Mouse (Mus musculus): Measurements from ENCODE around the gene Zswim5. TPM values are rescaled to one million over a fixed set of nuclear protein-coding genes. Genes with fewer than 3 reads are reported as not detected.

The Zswim5 gene
- polyA plus RNA-seq, 1 experiment from 2014 or later = 10.1 TPM

GRCm38 (mm10) chr4:116993672-116994621 lies 116.8 kb downstream of the Zswim5 start, which contains the start of gene Urod:
Urod (minus strand) TSS chr4:116994413.
- Histone ChIP-seq H3K36me3 (ENCODE audit: control insufficient read depth, insufficient read depth, low read length) (no peaks in the 10 kb centered on the region; the same call in 1 of the 2 replicates), H3K4me2 (peak within 1 kb of the TSS; percentile 99), H3K9ac (ENCODE audit: low read length) (peak within 1 kb of the TSS; percentile 76), H3K4me3 (ENCODE audit: low read depth, low read length) (peak within 1 kb of the TSS; percentile 90), H3K9me3 (ENCODE audit: control insufficient read depth, low read length) (no peaks in the 10 kb centered on the region), H3K4me1 (ENCODE audit: control insufficient read depth, insufficient read depth, low read length) (peaks cover 19% of the 10 kb centered on the region), H3K27me3 (ENCODE audit: control insufficient read depth, insufficient read depth, low read length) (no peaks in the 10 kb centered on the region), H3K27ac (ENCODE audit: low read depth, low read length) (peak within 1 kb of the TSS; percentile 57)
- 2% methylated on average over 38 of the region's 38 CpGs for WGBS
- ATAC-seq (ENCODE audit: low FRiP score) = peak; percentile 91
- peak; percentile 99 for DNase-seq (ENCODE audit: low spot score, missing footprints)

GRCm38 (mm10) chr4:116995131-116995797 lies 118.1 kb downstream of the Zswim5 start, which contains the start of gene Hectd3:
Hectd3 (plus strand) TSS chr4:116995317.
- 1% methylated on average over 57 of the region's 58 CpGs for WGBS
- peak within 1 kb of the TSS; percentile 57 for H3K27ac ChIP-seq (ENCODE audit: low read depth, low read length)
- peak within 1 kb of the TSS; percentile 99 for H3K4me2 ChIP-seq
- peak within 1 kb of the TSS; percentile 76 for H3K9ac ChIP-seq (ENCODE audit: low read length)
- no peaks in the 10 kb centered on the region for H3K9me3 ChIP-seq (ENCODE audit: control insufficient read depth, low read length)
- H3K4me3 ChIP-seq (ENCODE audit: low read depth, low read length) = peak within 1 kb of the TSS; percentile 90
- no peaks in the 10 kb centered on the region; the same call in 1 of the 2 replicates for H3K36me3 ChIP-seq (ENCODE audit: control insufficient read depth, insufficient read depth, low read length)
- H3K4me1 ChIP-seq (ENCODE audit: control insufficient read depth, insufficient read depth, low read length) = peaks cover 19% of the 10 kb centered on the region
- peak; percentile 95 for DNase-seq (ENCODE audit: low spot score, missing footprints)
- no peaks in the 10 kb centered on the region for H3K27me3 ChIP-seq (ENCODE audit: control insufficient read depth, insufficient read depth, low read length)
- ATAC-seq (ENCODE audit: low FRiP score) = peak; percentile 68

GRCm38 (mm10) chr4:116995798-116996135 lies 118.6 kb downstream of the Zswim5 start:
- H3K36me3 ChIP-seq (ENCODE audit: control insufficient read depth, insufficient read depth, low read length) = no peaks in the 10 kb centered on the region
- H3K9me3 ChIP-seq (ENCODE audit: control insufficient read depth, low read length) = no peaks in the 10 kb centered on the region
- WGBS = under 1% methylated on average over 16 of the region's 16 CpGs
- DNase-seq (ENCODE audit: low spot score, missing footprints) = peak; percentile 89
- H3K4me2 ChIP-seq = peak overlapping the region; percentile 99
- peaks cover 19% of the 10 kb centered on the region for H3K4me1 ChIP-seq (ENCODE audit: control insufficient read depth, insufficient read depth, low read length)
- peak overlapping the region; percentile 90 for H3K4me3 ChIP-seq (ENCODE audit: low read depth, low read length)
- no peak for ATAC-seq (ENCODE audit: low FRiP score)
- no peaks in the 10 kb centered on the region for H3K27me3 ChIP-seq (ENCODE audit: control insufficient read depth, insufficient read depth, low read length)
- peak overlapping the region; percentile 76 for H3K9ac ChIP-seq (ENCODE audit: low read length)
- H3K27ac ChIP-seq (ENCODE audit: low read depth, low read length) = peak overlapping the region; percentile 57; the same call in 1 of the 2 replicates

GRCm38 (mm10) chr4:116999513-117000154 lies 122.5 kb downstream of the Zswim5 start:
- 91% methylated on average over 17 of the region's 17 CpGs for WGBS
- no peak for ATAC-seq (ENCODE audit: low FRiP score)
- Histone ChIP-seq H3K27ac (ENCODE audit: low read depth, low read length) (no peak overlapping the region), H3K36me3 (ENCODE audit: control insufficient read depth, insufficient read depth, low read length) (no peaks in the 10 kb centered on the region), H3K9me3 (ENCODE audit: control insufficient read depth, low read length) (no peaks in the 10 kb centered on the region), H3K9ac (ENCODE audit: low read length) (no peak overlapping the region), H3K27me3 (ENCODE audit: control insufficient read depth, insufficient read depth, low read length) (no peaks in the 10 kb centered on the region; the same call in 1 of the 2 replicates), H3K4me3 (ENCODE audit: low read depth, low read length) (no peak overlapping the region), H3K4me1 (ENCODE audit: control insufficient read depth, insufficient read depth, low read length) (peaks cover 12% of the 10 kb centered on the region), H3K4me2 (no peak overlapping the region)
- peak; percentile 59 for DNase-seq (ENCODE audit: low spot score, missing footprints)

- Histone ChIP-seq H3K36me3 (ENCODE audit: control insufficient read depth, insufficient read depth, low read length) (no peaks in the 10 kb centered on the region), H3K4me1 (ENCODE audit: control insufficient read depth, insufficient read depth, low read length) (0 out of 2 replicates have a peak, but pooled peaks cover 3% of the 10 kb centered on the region), H3K9ac (ENCODE audit: low read length) (no peak overlapping the region), H3K27ac (ENCODE audit: low read depth, low read length) (no peak overlapping the region), H3K4me3 (ENCODE audit: low read depth, low read length) (no peak overlapping the region), H3K27me3 (ENCODE audit: control insufficient read depth, insufficient read depth, low read length) (no peaks in the 10 kb centered on the region; the same call in 1 of the 2 replicates), H3K4me2 (no peak overlapping the region), H3K9me3 (ENCODE audit: control insufficient read depth, low read length) (no peaks in the 10 kb centered on the region)
- 90% methylated on average over 16 of the region's 16 CpGs for WGBS
- ATAC-seq (ENCODE audit: low FRiP score) (no peak), DNase-seq (ENCODE audit: low spot score, missing footprints) (no peak)
These were observed 124.8 kb downstream of the Zswim5 start for GRCm38 (mm10) chr4:117001957-117002356.

- Histone ChIP-seq H3K4me3 (ENCODE audit: low read depth, low read length) (no peak overlapping the region), H3K36me3 (ENCODE audit: control insufficient read depth, insufficient read depth, low read length) (no peaks in the 10 kb centered on the region)
- WGBS = 56% methylated on average over 38 of the region's 38 CpGs
These were observed 125.7 kb downstream of the Zswim5 start for GRCm38 (mm10) chr4:117002543-117003521.

GRCm38 (mm10) chr4:117004649-117005048 lies 127.5 kb downstream of the Zswim5 start:
- Histone ChIP-seq H3K27ac (ENCODE audit: low read depth, low read length) (no peak overlapping the region), H3K4me3 (ENCODE audit: low read depth, low read length) (no peak overlapping the region), H3K4me2 (no peak overlapping the region), H3K9ac (ENCODE audit: low read length) (no peak overlapping the region), H3K36me3 (ENCODE audit: control insufficient read depth, insufficient read depth, low read length) (no peaks in the 10 kb centered on the region), H3K9me3 (ENCODE audit: control insufficient read depth, low read length) (no peaks in the 10 kb centered on the region), H3K27me3 (ENCODE audit: control insufficient read depth, insufficient read depth, low read length) (no peaks in the 10 kb centered on the region; the same call in 1 of the 2 replicates), H3K4me1 (ENCODE audit: control insufficient read depth, insufficient read depth, low read length) (0 out of 2 replicates have a peak, but pooled peaks cover 3% of the 10 kb centered on the region)
- ATAC-seq (ENCODE audit: low FRiP score) (no peak), DNase-seq (ENCODE audit: low spot score, missing footprints) (no peak)
- WGBS = 92% methylated on average over 4 of the region's 4 CpGs

More at GRCm38 (mm10) chr4:117002543-117003521, 125.7 kb downstream of the Zswim5 start:
- Histone ChIP-seq H3K4me1 (ENCODE audit: control insufficient read depth, insufficient read depth, low read length) (0 out of 2 replicates have a peak, but pooled peaks cover 3% of the 10 kb centered on the region), H3K4me2 (no peak overlapping the region), H3K9me3 (ENCODE audit: control insufficient read depth, low read length) (no peaks in the 10 kb centered on the region), H3K27ac (ENCODE audit: low read depth, low read length) (no peak overlapping the region), H3K9ac (ENCODE audit: low read length) (no peak overlapping the region), H3K27me3 (ENCODE audit: control insufficient read depth, insufficient read depth, low read length) (no peaks in the 10 kb centered on the region; the same call in 1 of the 2 replicates)
- peak; percentile 74 for ATAC-seq (ENCODE audit: low FRiP score)
- DNase-seq (ENCODE audit: low spot score, missing footprints) = peak; percentile 95

Measured in midbrain, embryonic 11.5 days (tissue).